Mouse (Mus musculus): ENCODE data around the gene Manbal. TPM values are rescaled to one million over a fixed set of nuclear protein-coding genes. Genes with fewer than 3 reads are reported as not detected.
"Not testable (repeated sequence)": the region's sequence is repeated elsewhere in the genome, so short reads cannot be mapped to it uniquely, and the experiment has no call there.

The Manbal gene
- total RNA-seq, 2 experiments from 2014 or later = 32.4 to 34.0 TPM

GRCm38 (mm10) chr2:157363031-157363430 is 4.4 kb upstream of the Manbal start:
- DNase-seq = no peak
- intact Hi-C loops (cut with DNase I) = no loop called here

- intact Hi-C loops (cut with DNase I) = loop anchor here (5.0 kb wide), 1 partner anchor 56 kb away; no protein-coding TSS in a partner anchor
- DNase-seq = no peak
Measured at GRCm38 (mm10) chr2:157366762-157367161, 632 bp upstream of the Manbal start.

- no peak for DNase-seq
- intact Hi-C loops (cut with DNase I) = loop anchor here (5.0 kb wide), 1 partner anchor 54 kb away; no protein-coding TSS in a partner anchor
Measured at GRCm38 (mm10) chr2:157367991-157368390, 597 bp downstream of the Manbal start.

GRCm38 (mm10) chr2:157371696-157372095 is 4.3 kb downstream of the Manbal start:
- no peak for DNase-seq
- intact Hi-C loops (cut with DNase I) = no loop called here

GRCm38 (mm10) chr2:157373681-157374080 is 6.3 kb downstream of the Manbal start:
- intact Hi-C loops (cut with DNase I) = no loop called here
- no peak for DNase-seq

- intact Hi-C loops (cut with DNase I) = no loop called here
Measured at GRCm38 (mm10) chr2:157375051-157375450, 7.7 kb downstream of the Manbal start.

GRCm38 (mm10) chr2:157375794-157376757 is 8.7 kb downstream of the Manbal start:
- intact Hi-C loops (cut with DNase I) = no loop called here
- no peak for DNase-seq

More at GRCm38 (mm10) chr2:157375051-157375450, 7.7 kb downstream of the Manbal start:
- DNase-seq = no peak

- DNase-seq = no peak
- intact Hi-C loops (cut with DNase I) = no loop called here
Measured at GRCm38 (mm10) chr2:157376995-157377394, 9.6 kb downstream of the Manbal start.

GRCm38 (mm10) chr2:157384836-157385235 is 17.4 kb downstream of the Manbal start:
- no peak for DNase-seq
- intact Hi-C loops (cut with DNase I) = no loop called here

- intact Hi-C loops (cut with DNase I); DNase-seq: not testable (repeated sequence)
Measured at GRCm38 (mm10) chr2:157388901-157389590, 21.7 kb downstream of the Manbal start.

GRCm38 (mm10) chr2:157389591-157389921 is 22.2 kb downstream of the Manbal start:
- DNase-seq = no peak
- intact Hi-C loops (cut with DNase I) = no loop called here

GRCm38 (mm10) chr2:157392331-157392730 is 24.9 kb downstream of the Manbal start:
- intact Hi-C loops (cut with DNase I) = no loop called here
- no peak for DNase-seq

GRCm38 (mm10) chr2:157393549-157393948 is 26.2 kb downstream of the Manbal start:
- DNase-seq = no peak

GRCm38 (mm10) chr2:157394868-157395267 is 27.5 kb downstream of the Manbal start:
- intact Hi-C loops (cut with DNase I) = no loop called here
- no peak for DNase-seq

More at GRCm38 (mm10) chr2:157393549-157393948, 26.2 kb downstream of the Manbal start:
- intact Hi-C loops (cut with DNase I) = no loop called here

- no peak for DNase-seq
- intact Hi-C loops (cut with DNase I) = no loop called here
Measured at GRCm38 (mm10) chr2:157395371-157395770, 28.0 kb downstream of the Manbal start.

- intact Hi-C loops (cut with DNase I) = no loop called here
- no peak for DNase-seq
Measured at GRCm38 (mm10) chr2:157395960-157396359, 28.6 kb downstream of the Manbal start.

GRCm38 (mm10) chr2:157397376-157397775 is 30.0 kb downstream of the Manbal start:
- DNase-seq = no peak
- intact Hi-C loops (cut with DNase I) = no loop called here

- intact Hi-C loops (cut with DNase I) = no loop called here
- no peak for DNase-seq
Measured at GRCm38 (mm10) chr2:157398539-157398938, 31.1 kb downstream of the Manbal start.

- intact Hi-C loops (cut with DNase I) = no loop called here
- peak; percentile 45 to 48 for DNase-seq
Measured at GRCm38 (mm10) chr2:157399797-157400196, 32.4 kb downstream of the Manbal start.

GRCm38 (mm10) chr2:157400491-157400890 is 33.1 kb downstream of the Manbal start:
- DNase-seq = no peak
- intact Hi-C loops (cut with DNase I) = no loop called here

GRCm38 (mm10) chr2:157401261-157401660 is 33.9 kb downstream of the Manbal start:
- intact Hi-C loops (cut with DNase I) = no loop called here
- no peak for DNase-seq

- DNase-seq = peak; percentile 76 to 78
- intact Hi-C loops (cut with DNase I) = no loop called here
Measured at GRCm38 (mm10) chr2:157407596-157407995, 40.2 kb downstream of the Manbal start.
